Mouse (Mus musculus) small intestine, adult 2 months (tissue): Measurements from ENCODE around the gene Fosl1.

Experiments used
- CTCF ChIP-seq: fragments of 200-500 bp; IDR thresholded peaks from 2 replicates; pipeline ENCODE4 v1.5.1; 2012; ENCODE audit warnings: low read depth, mild to moderate bottlenecking, control low read depth, inconsistent platforms, low read length, moderate library complexity, mixed read lengths; ENCODE audit not compliant: insufficient replicate concordance, insufficient read length; ENCODE audit errors: extremely low read depth
- POLR2A ChIP-seq: fragments of 200-500 bp; IDR thresholded peaks from 2 replicates; pipeline ENCODE4 v1.6.1; 2012; ENCODE audit warnings: low read depth, mild to moderate bottlenecking, control low read depth, inconsistent platforms, low read length, moderate library complexity

GRCm38 (mm10) chr19:5422895-5423443 lies 24.4 kb upstream of the Fosl1 start:
- TF ChIP-seq POLR2A = no peak
- TF ChIP-seq CTCF = no peak
